Mouse (Mus musculus) cortical plate, adult 2 months (tissue): Measurements from ENCODE around the gene Dlst.

Experiments used
- CTCF ChIP-seq: fragments of 200-500 bp; IDR thresholded peaks from 2 replicates; pipeline ENCODE4 v1.5.1; 2011; ENCODE audit warnings: mild to moderate bottlenecking, control low read depth, low read length; ENCODE audit not compliant: insufficient read depth; ENCODE audit errors: extremely low read depth
- POLR2A ChIP-seq: fragments of 200-500 bp; IDR thresholded peaks from 2 replicates; pipeline ENCODE4 v1.6.1; 2011; ENCODE audit warnings: mild to moderate bottlenecking, low read length, control low read depth; ENCODE audit not compliant: insufficient read depth; ENCODE audit errors: extremely low read depth

DNA sequence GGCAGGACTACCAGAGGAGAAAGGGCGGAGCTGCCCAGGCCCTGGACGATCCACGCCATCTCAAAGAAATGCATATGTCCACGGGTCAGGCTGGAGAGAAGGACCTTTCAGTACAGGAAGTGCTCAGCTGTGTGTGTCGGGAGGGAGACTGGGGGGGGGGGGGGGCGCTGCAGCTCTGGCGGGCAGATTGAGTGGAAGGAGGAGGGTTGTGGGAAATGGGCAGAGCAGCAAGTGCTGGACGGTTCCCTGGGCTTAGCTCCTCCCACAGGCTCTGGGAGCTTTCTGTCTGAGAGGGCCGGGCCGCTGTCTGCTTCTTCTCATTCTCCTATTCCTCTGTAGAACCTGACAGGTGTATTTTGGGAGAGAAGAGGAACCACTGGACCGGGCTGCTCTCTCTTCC, 35.7 kb downstream of the Dlst start:
- TF ChIP-seq CTCF (no peak), POLR2A (no peak)
